Mouse (Mus musculus) forebrain, embryonic 11.5 days (tissue): ENCODE results near the gene Osgin1. TPM values are rescaled to one million over a fixed set of nuclear protein-coding genes. Genes with fewer than 3 reads are reported as not detected.

Experiments used
- ATAC-seq: fragments of 200-750 bp; cut with Nextera tagmentation; replicated peaks from 2 replicates; pipeline ENCODE4 v1.8.0; 2017; ENCODE audit warnings: moderate TSS enrichment; ENCODE audit not compliant: low FRiP score
- DNase-seq: peaks from one replicate; pipeline ENCODE4 v3.0.0-alpha.2; 2017; ENCODE audit warnings: low spot score
- H3K27ac ChIP-seq: fragments of 300-500 bp; sonication (generic); 2 replicates; pipeline ENCODE4 v1.5.1; 2014; ENCODE audit warnings: low read depth, low read length
- H3K27me3 ChIP-seq: fragments of 300-500 bp; sonication (generic); 2 replicates; pipeline ENCODE4 v1.6.1; 2014; ENCODE audit warnings: mild to moderate bottlenecking, low read length, mixed read lengths; ENCODE audit not compliant: control insufficient read depth, insufficient read depth
- H3K36me3 ChIP-seq: fragments of 300-500 bp; sonication (generic); 2 replicates; pipeline ENCODE4 v1.6.1; 2014; ENCODE audit warnings: mild to moderate bottlenecking, low read length, moderate library complexity, mixed read lengths; ENCODE audit not compliant: control insufficient read depth, insufficient read depth
- H3K4me1 ChIP-seq: fragments of 300-500 bp; sonication (generic); replicated peaks from 2 replicates; pipeline ENCODE4 v1.6.1; 2014; ENCODE audit warnings: low read length, mixed read lengths; ENCODE audit not compliant: control insufficient read depth, insufficient read depth
- H3K4me2 ChIP-seq: fragments of 300-500 bp; sonication (generic); 2 replicates; pipeline ENCODE4 v1.6.1; 2014; ENCODE audit warnings: low read depth, mild to moderate bottlenecking, low read length, moderate library complexity, mixed read lengths; ENCODE audit not compliant: severe bottlenecking
- H3K4me3 ChIP-seq: fragments of 300-500 bp; sonication (generic); 2 replicates; pipeline ENCODE4 v1.5.1; 2014; ENCODE audit warnings: low read depth, low read length
- H3K9ac ChIP-seq: fragments of 300-500 bp; sonication (generic); 2 replicates; pipeline ENCODE4 v1.6.1; 2014; ENCODE audit warnings: low read length
- H3K9me3 ChIP-seq: fragments of 300-500 bp; sonication (generic); 2 replicates; pipeline ENCODE4 v1.6.1; 2016; ENCODE audit warnings: low read length, mixed read lengths; ENCODE audit not compliant: control insufficient read depth
- WGBS: fragments of 180-500 bp; shearing (Covaris S2); extraction: QIAGEN DNeasy Blood & Tissue Kit; methylation state at CpG from one replicate; pipeline ENCODE4 v1.1.7; 2014; 5-methylcytosine and 5-hydroxymethylcytosine counted together
- polyA plus RNA-seq: library from polyadenylated mRNA; unstranded; fragments of >200 nt; fragmentation: Nextera tagmentation; extraction: Ambion mirVana; gene quantifications from 2 replicates; pipeline ENCODE4 v1.2.1, GENCODE M21; 2014

The Osgin1 gene
- polyA plus RNA-seq, 1 experiment from 2014 or later: 0.09 TPM

GRCm38 (mm10) chr8:119451131-119451530, 17.2 kb downstream of the Osgin1 start:
- peaks cover 6% of the 10 kb centered on the region for H3K27me3 ChIP-seq
- WGBS: 85% methylated on average over 4 of the region's 4 CpGs
- 0 out of 2 replicates have a peak, but pooled peaks cover 2% of the 10 kb centered on the region for H3K4me1 ChIP-seq
- no peak overlapping the region for H3K4me2 ChIP-seq
- no peak overlapping the region for H3K27ac ChIP-seq
- H3K4me3 ChIP-seq: no peak overlapping the region
- H3K9ac ChIP-seq: no peak overlapping the region
- H3K9me3 ChIP-seq: no peaks in the 10 kb centered on the region
- H3K36me3 ChIP-seq: no peaks in the 10 kb centered on the region
- no peak for DNase-seq
- ATAC-seq: no peak

GRCm38 (mm10) chr8:119452919-119453318, 19.0 kb downstream of the Osgin1 start:
- no peak overlapping the region for H3K4me2 ChIP-seq
- no peak overlapping the region for H3K9ac ChIP-seq
- H3K27me3 ChIP-seq: peaks cover 3% of the 10 kb centered on the region
- no peak overlapping the region for H3K27ac ChIP-seq
- H3K36me3 ChIP-seq: no peaks in the 10 kb centered on the region
- no peak for ATAC-seq
- no peak overlapping the region for H3K4me3 ChIP-seq
- WGBS: 90% methylated on average over 5 of the region's 5 CpGs
- DNase-seq: no peak
- no peaks in the 10 kb centered on the region for H3K9me3 ChIP-seq
- H3K4me1 ChIP-seq: 0 out of 2 replicates have a peak, but pooled peaks cover 2% of the 10 kb centered on the region

- H3K4me1 ChIP-seq: 0 out of 2 replicates have a peak, but pooled peaks cover 3% of the 10 kb centered on the region
- no peak overlapping the region for H3K9ac ChIP-seq
- H3K4me2 ChIP-seq: no peak overlapping the region
- H3K27ac ChIP-seq: no peak overlapping the region
- DNase-seq (no peak), ATAC-seq (no peak)
- H3K36me3 ChIP-seq: no peaks in the 10 kb centered on the region
- H3K4me3 ChIP-seq: no peak overlapping the region
- H3K9me3 ChIP-seq: no peaks in the 10 kb centered on the region
- H3K27me3 ChIP-seq: no peaks in the 10 kb centered on the region
- WGBS: 88% methylated on average over 5 of the region's 5 CpGs
These were observed 22.1 kb downstream of the Osgin1 start for GRCm38 (mm10) chr8:119456045-119456444.

GRCm38 (mm10) chr8:119459724-119460123, 25.8 kb downstream of the Osgin1 start:
- Histone ChIP-seq H3K27ac (no peak overlapping the region), H3K9me3 (no peaks in the 10 kb centered on the region), H3K36me3 (no peaks in the 10 kb centered on the region), H3K4me3 (no peak overlapping the region), H3K4me1 (peaks cover 14% of the 10 kb centered on the region; the same call in 1 of the 2 replicates), H3K4me2 (no peak overlapping the region), H3K9ac (no peak overlapping the region), H3K27me3 (no peaks in the 10 kb centered on the region)
- ATAC-seq (no peak), DNase-seq (no peak)
- WGBS: 64% methylated on average over 16 of the region's 16 CpGs

GRCm38 (mm10) chr8:119461356-119461755, 27.4 kb downstream of the Osgin1 start:
- H3K27ac ChIP-seq: no peak overlapping the region
- no peaks in the 10 kb centered on the region for H3K9me3 ChIP-seq
- no peak for DNase-seq
- 73% methylated on average over 9 of the region's 9 CpGs for WGBS
- H3K4me1 ChIP-seq: peaks cover 27% of the 10 kb centered on the region
- H3K9ac ChIP-seq: no peak overlapping the region
- no peak overlapping the region for H3K4me3 ChIP-seq
- H3K4me2 ChIP-seq: no peak overlapping the region
- ATAC-seq: no peak
- 0 out of 2 replicates have a peak, but pooled peaks cover 2% of the 10 kb centered on the region for H3K27me3 ChIP-seq
- H3K36me3 ChIP-seq: no peaks in the 10 kb centered on the region

GRCm38 (mm10) chr8:119463709-119464108, 29.8 kb downstream of the Osgin1 start:
- H3K36me3 ChIP-seq: no peaks in the 10 kb centered on the region
- DNase-seq (no peak), ATAC-seq (peak; percentile 33; the same call in 1 of the 2 replicates)
- H3K9ac ChIP-seq: no peak overlapping the region
- H3K9me3 ChIP-seq: no peaks in the 10 kb centered on the region
- 0 out of 2 replicates have a peak, but pooled peaks cover 2% of the 10 kb centered on the region for H3K27me3 ChIP-seq
- no peak overlapping the region for H3K4me3 ChIP-seq
- H3K27ac ChIP-seq: no peak overlapping the region
- 59% methylated on average over 7 of the region's 7 CpGs for WGBS
- no peak overlapping the region for H3K4me2 ChIP-seq
- peaks cover 29% of the 10 kb centered on the region for H3K4me1 ChIP-seq

- no peak overlapping the region for H3K27ac ChIP-seq
- H3K4me1 ChIP-seq: peaks cover 26% of the 10 kb centered on the region
- no peak overlapping the region for H3K4me3 ChIP-seq
- no peak for DNase-seq
- 2% methylated on average over 18 of the region's 18 CpGs for WGBS
- no peak overlapping the region for H3K9ac ChIP-seq
- ATAC-seq: 0 out of 2 replicates have a peak, but pooled peaks have one; percentile 30
- H3K4me2 ChIP-seq: peak overlapping the region; percentile 40; the same call in 1 of the 2 replicates
- H3K36me3 ChIP-seq: no peaks in the 10 kb centered on the region
- no peaks in the 10 kb centered on the region for H3K9me3 ChIP-seq
- 0 out of 2 replicates have a peak, but pooled peaks cover 2% of the 10 kb centered on the region for H3K27me3 ChIP-seq
These were observed 32.2 kb downstream of the Osgin1 start for GRCm38 (mm10) chr8:119466105-119466504.

DNA sequence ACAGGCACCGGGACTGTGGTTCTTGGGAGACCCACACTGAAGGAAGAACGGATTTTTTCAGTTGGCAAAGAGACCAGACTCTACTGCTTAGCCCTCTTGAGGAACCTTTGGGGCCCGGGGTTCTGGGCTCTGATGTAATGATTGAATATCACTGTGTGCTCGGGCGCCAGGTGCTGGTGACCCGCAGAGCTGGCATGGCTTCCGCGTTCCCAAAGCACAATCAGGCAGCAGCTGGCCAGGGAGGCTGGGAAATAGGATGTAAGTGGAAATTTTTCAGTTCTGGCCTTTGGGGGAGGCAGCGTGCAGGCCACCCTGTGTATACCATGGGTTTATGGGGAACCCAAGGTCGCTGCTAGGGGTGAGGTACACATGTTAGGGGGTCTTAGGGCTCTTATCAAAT, 32.9 kb downstream of the Osgin1 start:
- no peak for DNase-seq
- Histone ChIP-seq H3K9ac (no peak overlapping the region), H3K4me3 (no peak overlapping the region), H3K4me2 (no peak overlapping the region), H3K27me3 (0 out of 2 replicates have a peak, but pooled peaks cover 2% of the 10 kb centered on the region), H3K9me3 (no peaks in the 10 kb centered on the region), H3K4me1 (peaks cover 26% of the 10 kb centered on the region), H3K27ac (no peak overlapping the region), H3K36me3 (no peaks in the 10 kb centered on the region)
- 81% methylated on average over 10 of the region's 10 CpGs for WGBS
- no peak for ATAC-seq

- WGBS: 89% methylated on average over 8 of the region's 8 CpGs
- H3K27ac ChIP-seq: no peak overlapping the region
These were observed 34.2 kb downstream of the Osgin1 start for GRCm38 (mm10) chr8:119468091-119468490.

More at GRCm38 (mm10) chr8:119468091-119468490, 34.2 kb downstream of the Osgin1 start:
- H3K27me3 ChIP-seq: 0 out of 2 replicates have a peak, but pooled peaks cover 2% of the 10 kb centered on the region
- no peak for ATAC-seq
- no peak overlapping the region for H3K9ac ChIP-seq
- no peak for DNase-seq
- no peaks in the 10 kb centered on the region for H3K9me3 ChIP-seq
- H3K36me3 ChIP-seq: no peaks in the 10 kb centered on the region
- no peak overlapping the region for H3K4me2 ChIP-seq
- H3K4me1 ChIP-seq: peaks cover 26% of the 10 kb centered on the region
- no peak overlapping the region for H3K4me3 ChIP-seq
